Mouse (Mus musculus): Measurements from ENCODE around the gene Arhgef12. TPM values are rescaled to one million over a fixed set of nuclear protein-coding genes. Genes with fewer than 3 reads are reported as not detected.

The Arhgef12 gene
- polyA plus RNA-seq, 1 experiment from 2014 or later, result 15.9 TPM

GRCm38 (mm10) chr9:42962506-42962905, 144.5 kb downstream of the Arhgef12 start:
- H3K4me1 ChIP-seq (replicated peaks; ENCODE audit: control insufficient read depth, insufficient read depth, low read length), result no peaks in the 10 kb centered on the region; the same call in 1 of the 2 replicates
- no peaks in the 10 kb centered on the region for H3K9me3 ChIP-seq (ENCODE audit: control insufficient read depth, low read length)
- H3K27ac ChIP-seq (ENCODE audit: low read depth), result no peak overlapping the region
- no peak overlapping the region for H3K9ac ChIP-seq (ENCODE audit: low read length)
- H3K4me2 ChIP-seq (ENCODE audit: low read length), result no peak overlapping the region
- no peaks in the 10 kb centered on the region for H3K27me3 ChIP-seq (replicated peaks; ENCODE audit: control insufficient read depth, insufficient read depth, low read length)
- 85% methylated on average over 6 of the region's 6 CpGs for whole genome bisulfite sequencing
- ATAC-seq (replicated peaks; ENCODE audit: low FRiP score, low TSS enrichment, low read depth) (no peak), DNase-seq (ENCODE audit: low spot score) (no peak)
- no peak overlapping the region for H3K4me3 ChIP-seq (ENCODE audit: low read depth, low read length)
- H3K36me3 ChIP-seq (ENCODE audit: control insufficient read depth, insufficient read depth, low read length), result peaks cover 12% of the 10 kb centered on the region

GRCm38 (mm10) chr9:42958401-42958800, 148.6 kb downstream of the Arhgef12 start:
- ATAC-seq (replicated peaks; ENCODE audit: low FRiP score, low TSS enrichment, low read depth) (0 out of 2 replicates have a peak, but pooled peaks have one; percentile 2), DNase-seq (ENCODE audit: low spot score) (peak; percentile 57)
- H3K9ac ChIP-seq (ENCODE audit: low read length), result no peak overlapping the region
- H3K36me3 ChIP-seq (ENCODE audit: control insufficient read depth, insufficient read depth, low read length), result no peaks in the 10 kb centered on the region
- peaks cover 9% of the 10 kb centered on the region; the same call in 1 of the 2 replicates for H3K4me1 ChIP-seq (replicated peaks; ENCODE audit: control insufficient read depth, insufficient read depth, low read length)
- H3K27ac ChIP-seq (ENCODE audit: low read depth), result no peak overlapping the region
- H3K4me2 ChIP-seq (ENCODE audit: low read length), result no peak overlapping the region
- H3K27me3 ChIP-seq (replicated peaks; ENCODE audit: control insufficient read depth, insufficient read depth, low read length), result no peaks in the 10 kb centered on the region
- no peak overlapping the region for H3K4me3 ChIP-seq (ENCODE audit: low read depth, low read length)
- peaks cover 4% of the 10 kb centered on the region; the same call in 1 of the 2 replicates for H3K9me3 ChIP-seq (ENCODE audit: control insufficient read depth, low read length)
- 74% methylated on average over 7 of the region's 7 CpGs for WGBS

- DNase-seq (ENCODE audit: low spot score) (no peak), ATAC-seq (replicated peaks; ENCODE audit: low FRiP score, low TSS enrichment, low read depth) (no peak)
- H3K9ac ChIP-seq (ENCODE audit: low read length), result no peak overlapping the region
- no peak overlapping the region for H3K4me2 ChIP-seq (ENCODE audit: low read length)
- H3K27me3 ChIP-seq (replicated peaks; ENCODE audit: control insufficient read depth, insufficient read depth, low read length), result 0 out of 2 replicates have a peak, but pooled peaks cover 2% of the 10 kb centered on the region
- 19% methylated on average over 1 of the region's 1 CpGs for WGBS
- H3K36me3 ChIP-seq (ENCODE audit: control insufficient read depth, insufficient read depth, low read length), result no peaks in the 10 kb centered on the region
- no peak overlapping the region for H3K4me3 ChIP-seq (ENCODE audit: low read depth, low read length)
- H3K27ac ChIP-seq (ENCODE audit: low read depth), result no peak overlapping the region
- no peaks in the 10 kb centered on the region for H3K9me3 ChIP-seq (ENCODE audit: control insufficient read depth, low read length)
- peaks cover 4% of the 10 kb centered on the region for H3K4me1 ChIP-seq (replicated peaks; ENCODE audit: control insufficient read depth, insufficient read depth, low read length)
Observed at GRCm38 (mm10) chr9:42948381-42948780, 158.7 kb downstream of the Arhgef12 start.

- no peak for DNase-seq (ENCODE audit: low spot score)
- H3K9me3 ChIP-seq (ENCODE audit: control insufficient read depth, low read length), result no peaks in the 10 kb centered on the region
- H3K27me3 ChIP-seq (replicated peaks; ENCODE audit: control insufficient read depth, insufficient read depth, low read length), result 0 out of 2 replicates have a peak, but pooled peaks cover 2% of the 10 kb centered on the region
- no peaks in the 10 kb centered on the region for H3K36me3 ChIP-seq (ENCODE audit: control insufficient read depth, insufficient read depth, low read length)
- H3K9ac ChIP-seq (ENCODE audit: low read length), result no peak overlapping the region
- H3K4me3 ChIP-seq (ENCODE audit: low read depth, low read length), result no peak overlapping the region
- WGBS, result 81% methylated on average over 7 of the region's 7 CpGs
- H3K4me2 ChIP-seq (ENCODE audit: low read length), result no peak overlapping the region
- no peak overlapping the region for H3K27ac ChIP-seq (ENCODE audit: low read depth)
- no peak for ATAC-seq (replicated peaks; ENCODE audit: low FRiP score, low TSS enrichment, low read depth)
- H3K4me1 ChIP-seq (replicated peaks; ENCODE audit: control insufficient read depth, insufficient read depth, low read length), result peaks cover 17% of the 10 kb centered on the region
Observed at GRCm38 (mm10) chr9:42945174-42945573, 161.9 kb downstream of the Arhgef12 start.

- Histone ChIP-seq H3K36me3 (ENCODE audit: control insufficient read depth, insufficient read depth, low read length) (no peaks in the 10 kb centered on the region), H3K27ac (ENCODE audit: low read depth) (no peak overlapping the region), H3K27me3 (replicated peaks; ENCODE audit: control insufficient read depth, insufficient read depth, low read length) (0 out of 2 replicates have a peak, but pooled peaks cover 2% of the 10 kb centered on the region), H3K4me2 (ENCODE audit: low read length) (peak overlapping the region; percentile 89), H3K9ac (ENCODE audit: low read length) (peak overlapping the region; percentile 72), H3K4me3 (ENCODE audit: low read depth, low read length) (peak overlapping the region; percentile 59), H3K4me1 (replicated peaks; ENCODE audit: control insufficient read depth, insufficient read depth, low read length) (peaks cover 17% of the 10 kb centered on the region), H3K9me3 (ENCODE audit: control insufficient read depth, low read length) (no peaks in the 10 kb centered on the region)
- DNase-seq (ENCODE audit: low spot score) (peak; percentile 98), ATAC-seq (replicated peaks; ENCODE audit: low FRiP score, low TSS enrichment, low read depth) (peak; percentile 94)
- under 1% methylated on average over 43 of the region's 52 CpGs for WGBS
Observed at GRCm38 (mm10) chr9:42944536-42945006, 162.5 kb downstream of the Arhgef12 start.

GRCm38 (mm10) chr9:42943781-42944535, 163.1 kb downstream of the Arhgef12 start, which contains the start of gene Grik4:
Gene Grik4 (minus strand): TSS chr9:42944493.
- Histone ChIP-seq H3K4me1 (replicated peaks; ENCODE audit: control insufficient read depth, insufficient read depth, low read length) (peaks cover 17% of the 10 kb centered on the region), H3K4me3 (ENCODE audit: low read depth, low read length) (peak within 1 kb of the TSS; percentile 59), H3K4me2 (ENCODE audit: low read length) (peak within 1 kb of the TSS; percentile 89), H3K9ac (ENCODE audit: low read length) (peak within 1 kb of the TSS; percentile 72), H3K36me3 (ENCODE audit: control insufficient read depth, insufficient read depth, low read length) (no peaks in the 10 kb centered on the region), H3K27me3 (replicated peaks; ENCODE audit: control insufficient read depth, insufficient read depth, low read length) (0 out of 2 replicates have a peak, but pooled peaks cover 2% of the 10 kb centered on the region), H3K9me3 (ENCODE audit: control insufficient read depth, low read length) (no peaks in the 10 kb centered on the region), H3K27ac (ENCODE audit: low read depth) (no peak within 1 kb of the TSS)
- under 1% methylated on average over 62 of the region's 68 CpGs for WGBS
- peak; percentile 29 for ATAC-seq (replicated peaks; ENCODE audit: low FRiP score, low TSS enrichment, low read depth)
- no peak for DNase-seq (ENCODE audit: low spot score)

- peak; percentile 26 for ATAC-seq (replicated peaks; ENCODE audit: low FRiP score, low TSS enrichment, low read depth)
- no peak overlapping the region for H3K27ac ChIP-seq (ENCODE audit: low read depth)
- WGBS, result 7% methylated on average over 9 of the region's 9 CpGs
- DNase-seq (ENCODE audit: low spot score), result peak; percentile 80
- peak overlapping the region; percentile 59 for H3K4me3 ChIP-seq (ENCODE audit: low read depth, low read length)
- peaks cover 17% of the 10 kb centered on the region for H3K4me1 ChIP-seq (replicated peaks; ENCODE audit: control insufficient read depth, insufficient read depth, low read length)
- H3K36me3 ChIP-seq (ENCODE audit: control insufficient read depth, insufficient read depth, low read length), result no peaks in the 10 kb centered on the region
- H3K27me3 ChIP-seq (replicated peaks; ENCODE audit: control insufficient read depth, insufficient read depth, low read length), result 0 out of 2 replicates have a peak, but pooled peaks cover 2% of the 10 kb centered on the region
- 0 out of 2 replicates have a peak overlapping the region, but pooled peaks have one; percentile 72 for H3K9ac ChIP-seq (ENCODE audit: low read length)
- H3K4me2 ChIP-seq (ENCODE audit: low read length), result peak overlapping the region; percentile 89
- H3K9me3 ChIP-seq (ENCODE audit: control insufficient read depth, low read length), result no peaks in the 10 kb centered on the region
Observed at GRCm38 (mm10) chr9:42943057-42943529, 163.9 kb downstream of the Arhgef12 start.

- DNase-seq (ENCODE audit: low spot score), result no peak
- Histone ChIP-seq H3K4me3 (ENCODE audit: low read depth, low read length) (no peak overlapping the region), H3K27me3 (replicated peaks; ENCODE audit: control insufficient read depth, insufficient read depth, low read length) (0 out of 2 replicates have a peak, but pooled peaks cover 2% of the 10 kb centered on the region), H3K27ac (ENCODE audit: low read depth) (no peak overlapping the region), H3K36me3 (ENCODE audit: control insufficient read depth, insufficient read depth, low read length) (no peaks in the 10 kb centered on the region), H3K9ac (ENCODE audit: low read length) (no peak overlapping the region), H3K9me3 (ENCODE audit: control insufficient read depth, low read length) (no peaks in the 10 kb centered on the region), H3K4me2 (ENCODE audit: low read length) (peak overlapping the region; percentile 89), H3K4me1 (replicated peaks; ENCODE audit: control insufficient read depth, insufficient read depth, low read length) (peaks cover 17% of the 10 kb centered on the region)
- 50% methylated on average over 4 of the region's 4 CpGs for WGBS
- ATAC-seq (replicated peaks; ENCODE audit: low FRiP score, low TSS enrichment, low read depth), result no peak
Observed at GRCm38 (mm10) chr9:42942148-42942547, 164.9 kb downstream of the Arhgef12 start.
